Mouse (Mus musculus) spleen, adult 2 months (tissue): ENCODE data around the gene Ankmy2.

Source experiments
- CTCF ChIP-seq: fragments of 200-500 bp; IDR thresholded peaks from 2 replicates; pipeline ENCODE4 v1.5.1; 2011; ENCODE audit warnings: mild to moderate bottlenecking, inconsistent platforms; ENCODE audit not compliant: insufficient read depth, insufficient read length, insufficient replicate concordance; ENCODE audit errors: extremely low read depth
- POLR2A ChIP-seq: fragments of 200-500 bp; IDR thresholded peaks from 2 replicates; pipeline ENCODE4 v1.6.1; 2011; ENCODE audit warnings: low read depth, low read length, inconsistent platforms

DNA sequence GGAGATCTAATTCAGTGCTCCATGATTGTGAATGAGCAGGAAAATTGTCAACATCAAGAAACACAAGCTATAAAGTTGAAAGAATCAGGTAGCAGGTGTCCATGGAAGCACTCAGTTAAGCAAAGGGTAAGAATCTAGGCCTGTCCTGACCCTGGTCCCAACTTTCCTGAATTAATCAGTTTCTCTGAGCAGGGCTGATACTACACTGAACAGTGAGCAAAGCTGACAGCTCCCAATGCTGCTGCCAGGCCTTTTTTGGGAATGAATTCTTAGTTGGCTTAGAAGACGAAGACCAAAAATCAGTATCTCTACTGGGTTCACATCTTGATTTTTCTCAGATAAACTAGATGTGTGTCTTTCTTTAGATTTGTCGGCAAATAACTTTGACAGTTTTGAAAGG, 6.2 kb upstream of the Ankmy2 start:
- TF ChIP-seq CTCF (no peak), POLR2A (no peak)
